Mouse (Mus musculus): ENCODE results near the gene T2.
"Not testable (repeated sequence)": the region's sequence is repeated elsewhere in the genome, so short reads cannot be mapped to it uniquely, and the experiment has no call there.

T2 gene

DNA sequence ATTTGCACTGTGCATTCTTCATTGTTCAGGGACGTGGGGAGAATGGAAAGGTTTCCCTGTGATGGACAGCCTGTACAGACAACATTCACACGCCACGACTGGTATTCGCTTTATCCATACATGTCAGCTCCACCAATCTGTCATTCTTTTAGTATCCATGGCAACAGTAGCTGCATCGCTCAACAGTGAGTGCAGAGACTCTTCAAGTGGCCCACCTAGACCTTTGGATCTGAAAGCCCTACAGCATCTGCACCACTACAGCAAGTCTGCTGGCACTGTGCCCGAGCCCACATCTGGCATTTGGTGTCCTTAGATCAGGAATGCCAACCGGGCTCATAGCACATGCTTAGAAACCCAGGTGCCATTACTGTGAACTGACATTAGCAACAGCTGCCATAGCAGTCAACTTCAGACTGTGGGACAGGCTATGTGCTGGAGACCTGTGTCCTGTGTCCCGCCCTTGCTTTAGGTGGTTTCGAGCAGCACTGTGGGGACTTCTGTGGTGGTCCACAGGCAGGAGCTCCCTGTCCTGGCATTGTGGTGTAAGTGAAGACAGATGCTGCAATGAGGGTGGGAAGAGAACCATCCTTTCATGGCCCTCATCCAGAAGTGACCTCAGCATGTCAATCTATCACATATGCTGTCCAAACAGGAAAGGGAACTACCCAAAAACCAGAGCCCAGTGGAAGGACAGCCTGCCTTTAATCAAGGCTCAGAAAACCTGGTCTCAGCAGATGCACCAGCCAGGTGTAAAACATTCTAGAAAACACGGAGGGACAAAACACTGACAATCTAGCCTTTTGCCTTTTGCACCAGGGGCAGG lies 5.7 kb downstream of the T2 start:
- DNase-seq (ENCODE audit: low read depth in 1 of 2, low spot score in 2 of 2) = no peak

DNA sequence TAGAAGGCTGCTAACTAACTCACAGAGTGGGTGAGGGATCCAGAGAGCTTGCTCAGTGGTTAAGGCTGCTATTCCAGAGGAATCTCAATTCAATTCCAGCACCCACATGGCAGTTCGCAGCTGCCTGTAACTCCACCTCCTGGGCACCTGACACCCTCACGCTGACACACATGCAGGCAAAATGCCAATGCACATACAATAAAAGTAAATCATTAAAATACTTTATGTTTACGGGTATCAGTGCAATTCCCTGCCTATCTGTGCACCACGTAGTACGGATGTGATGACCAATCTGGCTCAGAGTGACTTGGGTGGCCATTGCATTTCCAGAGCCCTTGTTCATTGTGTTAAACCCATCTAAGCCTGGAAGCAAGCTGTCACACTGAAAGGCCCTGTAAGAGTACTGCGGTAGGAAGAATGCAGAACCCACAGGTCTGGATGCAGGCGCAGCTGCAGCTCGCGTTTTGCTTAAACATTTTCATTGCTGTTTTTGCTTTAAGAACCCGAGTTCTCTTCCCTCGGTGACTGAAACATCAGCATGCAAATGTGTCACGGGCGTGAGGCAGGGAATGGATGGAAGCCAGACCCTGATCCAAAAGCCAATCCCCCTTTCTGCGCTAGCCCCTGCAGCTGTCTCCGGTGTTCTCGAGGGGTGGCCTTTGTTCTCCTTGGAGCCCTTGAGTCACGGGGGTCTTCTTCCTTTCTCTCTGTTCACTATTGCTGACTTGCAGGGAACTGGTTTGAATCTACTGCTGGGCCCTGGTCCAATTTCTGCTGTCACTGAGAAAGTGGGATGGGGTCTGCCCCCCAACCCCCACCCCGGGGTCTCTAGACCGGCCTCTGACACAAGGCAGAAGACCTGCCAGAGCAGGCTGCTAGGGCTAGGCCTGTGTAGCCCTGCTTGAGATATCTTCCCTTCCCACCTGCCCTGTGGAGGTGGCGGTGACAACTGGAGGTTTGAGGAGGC lies 12.0 kb downstream of the T2 start:
- DNase-seq (ENCODE audit: low read depth in 1 of 2, low spot score in 2 of 2) = no peak

DNA sequence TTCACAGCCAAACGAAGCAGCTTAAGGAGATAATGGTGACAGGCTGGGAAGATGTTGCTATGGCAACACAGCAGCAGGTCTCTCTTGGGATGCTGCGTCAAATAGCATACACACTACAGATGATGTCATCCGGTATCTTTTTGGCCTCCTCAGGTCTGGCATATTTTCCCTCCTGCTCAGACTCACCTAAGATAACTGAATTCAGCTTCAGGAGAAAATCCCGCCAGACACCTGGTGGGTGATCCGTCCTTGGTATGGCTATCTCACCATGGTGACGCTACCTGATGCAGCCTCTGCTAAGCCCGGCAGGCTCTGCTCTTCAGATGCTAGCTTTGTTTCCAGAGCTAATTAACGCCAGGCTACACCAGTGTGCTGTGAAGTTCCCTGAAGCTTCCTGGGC lies 12.8 kb downstream of the T2 start:
- no peak for DNase-seq (ENCODE audit: low read depth in 1 of 2, low spot score in 2 of 2)

DNA sequence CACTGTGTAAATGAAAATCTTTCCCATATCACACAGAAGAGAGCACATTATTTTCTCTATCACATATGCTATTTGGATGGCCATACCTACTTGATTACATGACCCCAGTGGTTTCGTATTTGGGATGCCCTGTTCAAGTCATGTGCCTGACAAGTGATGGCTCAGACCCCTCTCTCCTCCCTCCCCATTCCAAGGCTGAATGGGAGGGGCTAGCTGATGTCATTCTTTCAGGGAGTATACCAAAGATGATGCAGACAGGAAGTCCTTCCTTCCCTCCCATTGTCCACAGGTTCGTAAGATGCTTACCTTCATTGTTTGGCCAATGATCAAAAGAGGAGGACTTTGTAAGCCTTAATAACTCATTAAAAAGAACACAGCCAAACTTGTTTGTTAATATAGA lies 13.4 kb downstream of the T2 start:
- DNase-seq (ENCODE audit: low read depth in 1 of 2, low spot score in 2 of 2) = no peak

DNA sequence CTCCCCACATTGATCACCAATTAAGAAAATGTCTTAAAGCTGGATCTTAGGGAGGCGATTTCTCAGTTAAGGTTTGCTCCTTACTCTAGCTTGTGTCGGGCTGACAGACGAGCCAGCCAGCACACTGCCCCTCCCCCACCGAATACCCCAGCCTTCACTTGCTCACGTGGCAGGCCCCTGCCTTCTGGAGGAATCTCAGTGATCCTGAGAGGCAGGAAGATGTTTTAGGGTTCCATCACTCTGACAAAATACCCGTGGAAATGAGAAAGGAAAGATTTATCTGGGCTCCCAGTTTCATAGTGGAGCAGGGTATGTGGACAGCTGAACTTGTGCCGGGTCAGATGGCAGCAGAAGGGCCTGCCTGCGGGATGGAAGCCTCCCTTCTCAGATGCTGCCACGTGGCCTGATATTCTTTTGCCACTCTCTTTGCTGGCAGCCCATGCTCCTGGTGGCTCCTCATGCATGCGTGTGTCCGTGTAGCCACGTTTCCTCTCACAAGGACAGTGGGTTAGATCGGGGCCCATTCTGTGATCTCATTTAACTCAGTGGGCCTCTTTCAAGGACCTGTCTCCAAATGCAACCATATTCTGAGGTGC lies 14.9 kb downstream of the T2 start:
- DNase-seq (ENCODE audit: low read depth in 1 of 2, low spot score in 2 of 2) = no peak

DNA sequence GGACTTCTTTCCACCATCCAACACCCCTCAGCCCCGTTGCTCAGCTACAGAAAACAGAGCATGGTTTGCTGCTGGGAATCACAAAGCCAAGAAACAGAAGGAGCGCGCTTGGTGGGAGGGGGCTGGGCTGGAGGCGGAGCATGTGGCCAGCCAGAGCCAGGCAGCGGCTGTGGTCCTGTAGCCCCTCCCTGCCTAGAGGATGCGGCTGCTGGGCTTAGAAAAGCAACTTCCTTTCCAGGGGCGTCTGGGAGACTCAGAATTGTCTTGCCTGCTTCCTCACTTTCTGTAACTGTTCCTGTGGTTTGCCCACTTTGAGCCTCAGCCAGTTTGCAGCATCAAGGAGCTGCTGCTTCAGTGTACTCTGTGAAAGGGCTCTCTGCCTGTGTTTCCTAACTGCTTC lies 16.0 kb downstream of the T2 start:
- no peak for DNase-seq (ENCODE audit: low read depth in 1 of 2, low spot score in 2 of 2)

DNA sequence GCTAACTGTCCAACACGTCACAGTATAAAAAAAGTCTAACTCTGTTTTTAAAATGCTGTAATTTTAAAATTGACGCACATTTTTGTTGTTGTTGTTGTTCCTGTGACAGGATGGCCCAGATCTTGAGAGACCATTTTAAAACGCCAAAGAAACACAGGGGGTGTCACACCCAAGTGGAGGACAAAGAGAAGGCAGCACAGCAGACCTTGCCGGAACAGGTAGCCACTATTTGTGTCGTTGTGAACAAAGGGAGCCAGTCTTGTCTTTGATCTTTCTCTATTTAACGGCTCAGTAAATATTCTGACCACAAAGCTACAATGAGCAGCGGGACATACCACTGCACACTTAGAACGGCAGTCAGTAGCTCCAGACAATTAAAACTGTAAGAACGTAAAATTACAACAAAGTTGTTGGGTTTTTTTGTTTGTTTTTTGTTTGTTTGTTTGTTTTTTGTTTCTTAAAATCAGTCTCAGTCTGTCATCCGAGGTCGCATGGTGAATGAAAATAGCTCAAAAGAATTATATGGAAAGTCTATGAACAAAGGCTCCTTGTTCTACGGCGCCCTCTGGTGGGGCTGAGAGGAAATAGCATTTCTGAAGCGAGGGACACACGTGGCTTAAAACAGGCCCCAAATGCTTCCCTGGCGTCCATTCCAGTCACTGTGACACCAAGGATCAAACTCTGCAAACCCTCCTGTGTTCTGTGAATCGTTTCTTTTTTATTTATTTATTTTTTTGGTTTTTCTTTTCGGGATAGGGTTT lies 16.7 kb downstream of the T2 start:
- DNase-seq (ENCODE audit: low read depth in 1 of 2, low spot score in 2 of 2) = peak; percentile 33 to 49

DNA sequence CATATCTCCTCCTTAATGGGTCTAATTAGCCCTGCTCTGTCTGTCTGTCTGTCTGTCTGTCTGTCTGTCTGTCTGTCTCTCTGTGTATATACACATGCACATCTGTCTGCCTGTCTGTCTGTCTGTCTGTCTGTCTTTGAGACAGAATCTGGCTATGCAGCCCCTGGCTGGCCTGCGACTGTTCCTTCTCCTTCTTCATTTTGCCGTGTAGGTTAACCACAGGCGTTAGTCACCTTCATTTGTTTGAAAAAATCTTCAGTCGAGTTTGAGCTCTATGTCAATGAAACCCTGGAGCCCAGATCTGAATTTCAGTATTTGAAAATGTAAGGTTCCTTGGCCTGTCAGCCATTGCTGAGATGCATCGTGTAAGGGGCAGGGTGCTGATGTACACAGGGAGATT lies 21.5 kb downstream of the T2 start:
- no peak for DNase-seq (ENCODE audit: low read depth in 1 of 2, low spot score in 2 of 2)

DNA sequence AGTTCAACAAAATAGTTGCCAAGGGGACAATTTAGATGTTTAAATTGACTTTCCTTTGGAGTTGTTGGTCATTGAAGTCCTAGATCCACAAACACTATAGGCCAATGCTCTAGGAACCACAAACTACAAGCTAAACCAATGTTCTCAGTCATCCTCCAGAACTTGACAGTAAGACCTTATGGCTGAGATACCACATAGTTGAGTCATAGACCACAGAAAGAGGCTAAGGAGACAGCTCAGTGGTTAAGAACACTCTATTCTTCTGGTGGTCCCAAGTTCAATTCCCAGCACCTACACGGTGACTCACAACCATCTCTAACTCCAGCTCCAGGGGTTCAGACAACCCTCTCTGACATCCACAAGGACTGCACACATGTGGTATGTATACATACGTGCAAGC lies 29.6 kb downstream of the T2 start:
- DNase-seq (ENCODE audit: low read depth in 1 of 2, low spot score in 2 of 2) = no peak

DNA sequence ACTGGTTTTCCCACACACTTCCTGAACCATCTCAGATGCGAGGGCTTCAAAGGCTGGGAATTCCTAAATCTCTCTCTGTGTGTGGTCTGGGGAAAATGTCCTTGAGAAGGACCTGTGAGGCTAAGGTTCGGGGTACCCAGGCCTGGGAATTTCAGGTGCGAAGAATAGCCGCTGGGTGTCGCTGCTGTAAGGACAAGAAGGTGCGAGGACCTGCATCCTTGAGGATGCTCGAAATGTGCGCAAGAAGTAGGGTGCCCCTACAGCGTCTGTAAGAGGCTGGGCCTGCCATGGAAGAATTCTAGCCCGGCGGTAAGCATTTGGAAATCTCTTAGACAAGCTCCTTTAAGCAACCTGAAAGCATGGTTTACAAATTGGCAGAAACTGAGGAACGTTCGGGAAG lies 32.7 kb downstream of the T2 start:
- no peak for DNase-seq (ENCODE audit: low read depth in 1 of 2, low spot score in 2 of 2)

DNA sequence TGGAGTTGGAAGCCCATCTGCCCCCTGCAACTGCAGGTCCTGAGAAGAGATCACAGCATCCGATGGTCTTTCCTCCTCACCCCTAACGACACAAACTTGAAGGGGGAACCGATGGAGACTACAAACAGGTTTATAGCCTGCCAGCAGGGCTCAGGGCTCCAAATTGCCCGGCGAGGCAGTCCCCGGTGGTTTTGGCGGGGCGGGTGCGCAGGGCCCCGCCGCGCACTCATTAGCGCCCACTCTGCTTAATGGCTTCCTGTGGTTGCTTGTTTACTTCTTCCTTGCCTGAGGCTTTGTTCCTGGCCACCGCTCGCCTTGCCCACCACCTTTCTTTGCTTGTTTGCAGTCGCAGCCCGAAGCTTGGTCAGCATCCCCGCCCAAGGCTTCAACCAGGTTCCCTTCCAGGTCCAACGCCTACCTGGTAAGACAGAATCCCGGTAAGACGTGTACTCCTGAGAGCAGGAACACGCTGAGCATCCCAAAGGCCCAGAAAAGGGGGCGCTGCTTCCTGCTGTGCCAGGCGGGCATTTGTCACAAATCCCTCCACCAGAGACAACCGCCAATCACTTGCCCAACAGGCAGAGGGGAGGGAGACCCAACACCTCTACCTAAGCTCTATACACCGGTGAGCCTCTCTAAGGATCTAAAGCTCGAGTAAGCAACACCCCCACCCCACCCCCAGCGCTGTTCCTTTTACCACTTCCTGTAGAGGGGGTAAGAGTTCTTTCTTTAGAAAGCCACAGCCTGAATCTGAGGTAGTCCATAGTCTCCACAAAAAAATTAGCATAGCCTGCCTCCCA lies 33.4 kb downstream of the T2 start:
- DNase-seq (ENCODE audit: low read depth in 1 of 2, low spot score in 2 of 2) = no peak

DNA sequence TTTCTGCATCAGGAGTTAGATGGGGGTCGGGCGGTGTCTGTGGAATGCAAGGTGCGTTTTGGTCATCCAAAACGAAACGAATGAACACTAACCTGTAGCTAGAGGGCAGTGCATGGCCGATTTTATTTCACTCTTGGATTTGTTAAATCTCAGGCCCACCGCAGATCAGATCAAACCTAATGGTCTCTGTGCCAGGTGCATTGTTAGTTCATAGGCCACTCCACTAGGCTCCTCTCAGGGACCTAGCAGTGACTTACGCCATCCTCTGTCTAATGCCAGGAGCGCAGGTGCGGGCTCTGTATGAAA lies 34.0 kb downstream of the T2 start:
- DNase-seq (ENCODE audit: low read depth in 1 of 2, low spot score in 2 of 2) = no peak

DNA sequence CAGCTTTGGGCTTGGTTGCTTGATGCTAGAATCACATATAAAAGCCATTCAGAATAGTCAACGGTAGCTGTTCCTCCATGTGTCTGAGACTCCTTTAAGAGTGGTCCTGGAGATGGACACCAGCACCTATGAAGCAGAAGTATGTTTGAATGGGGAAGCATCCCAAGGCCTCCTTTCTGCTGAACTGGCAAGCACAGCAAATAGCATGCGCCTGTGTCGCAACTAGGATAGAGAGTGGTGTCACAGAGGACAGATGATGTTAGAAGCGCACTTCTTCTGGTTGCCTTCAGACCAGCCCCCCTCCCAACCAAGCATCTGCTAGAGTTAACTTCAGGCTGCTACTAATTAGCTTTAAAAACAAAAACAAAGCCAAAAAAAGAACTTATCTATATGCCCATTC lies 34.7 kb downstream of the T2 start:
- DNase-seq (ENCODE audit: low read depth in 1 of 2, low spot score in 2 of 2) = no peak

DNA sequence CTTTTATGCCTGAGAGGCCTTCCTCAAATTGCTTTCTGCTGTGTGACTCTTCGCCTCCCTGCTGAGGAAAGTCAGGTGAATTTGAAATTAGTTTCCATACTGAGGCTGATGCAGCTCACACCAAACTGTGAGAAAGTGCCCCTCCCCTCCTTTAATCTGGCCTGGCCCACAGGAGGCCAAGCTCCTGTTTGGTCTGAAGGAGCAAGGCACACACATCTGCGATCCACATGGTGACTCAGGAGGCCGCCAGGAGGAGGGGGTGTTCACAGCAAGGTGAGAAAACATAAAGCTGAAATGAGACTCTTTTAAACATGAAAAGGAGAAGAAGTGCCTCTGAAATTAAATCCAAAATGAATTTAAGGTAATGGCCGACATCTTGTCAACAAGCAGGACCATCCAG lies 40.6 kb downstream of the T2 start:
- no peak for DNase-seq (ENCODE audit: low read depth in 1 of 2, low spot score in 2 of 2)

DNA sequence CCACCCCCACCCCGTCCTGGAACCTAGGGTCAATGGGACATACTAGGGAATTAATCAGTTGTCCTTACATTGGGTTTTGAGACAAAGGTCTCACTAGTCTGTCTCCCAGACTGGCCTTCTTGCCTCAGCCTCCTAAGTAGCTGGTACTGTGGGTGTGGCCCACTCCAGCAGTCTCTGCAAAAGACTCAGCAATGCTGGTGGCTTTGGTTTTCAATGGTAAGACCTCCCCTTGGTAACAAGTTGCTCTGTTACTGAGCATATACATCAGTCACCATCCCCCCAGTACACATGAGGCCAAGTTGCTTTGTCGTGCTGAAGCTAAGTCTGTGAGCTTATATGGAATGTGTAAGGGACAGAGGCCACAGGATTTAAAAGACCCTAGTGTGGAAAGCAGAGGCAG lies 42.2 kb downstream of the T2 start:
- DNase-seq (ENCODE audit: low read depth in 1 of 2, low spot score in 2 of 2) = no peak

DNA sequence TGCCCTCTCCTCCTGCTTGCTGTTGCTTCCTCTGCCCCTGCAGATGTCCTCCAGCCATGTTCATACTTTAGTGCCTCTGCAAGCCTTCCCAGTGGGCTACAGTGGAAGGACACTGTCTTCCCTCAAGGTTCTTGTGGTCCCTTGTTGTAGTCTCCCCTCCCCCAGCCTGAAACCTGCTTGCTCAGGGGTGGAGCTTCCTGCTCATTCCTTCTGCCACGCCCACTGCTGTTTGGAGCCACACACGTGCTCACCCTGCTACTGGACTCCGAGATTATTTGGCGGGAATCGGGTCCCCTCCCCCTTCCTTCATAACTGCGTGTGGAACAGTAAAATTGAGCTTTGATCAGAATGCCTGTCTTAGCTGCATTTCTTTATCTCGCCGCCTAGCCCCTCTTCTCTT lies 48.1 kb downstream of the T2 start:
- not testable (repeated sequence) for DNase-seq (ENCODE audit: low read depth in 1 of 2, low spot score in 2 of 2)

DNA sequence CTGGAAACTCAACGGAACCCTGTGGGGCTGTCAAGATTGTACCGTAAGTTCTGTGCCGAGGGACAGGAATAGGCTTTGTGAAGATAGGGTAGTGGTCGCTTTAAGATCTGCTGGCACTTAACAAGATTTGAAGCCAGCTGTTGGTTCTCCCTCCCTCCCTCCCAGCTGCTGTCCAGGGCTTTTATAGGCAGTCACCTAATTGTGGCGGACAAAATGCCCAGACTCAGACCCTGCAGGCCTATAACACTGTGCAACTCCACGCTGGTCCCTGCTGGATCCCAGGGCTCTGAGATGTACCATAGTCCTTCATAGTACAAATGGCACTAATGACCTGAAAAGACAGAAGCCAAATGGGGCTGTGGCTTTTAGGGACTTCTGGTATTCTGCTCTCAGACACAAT lies 50.5 kb downstream of the T2 start:
- no peak for DNase-seq (ENCODE audit: low read depth in 1 of 2, low spot score in 2 of 2)

DNA sequence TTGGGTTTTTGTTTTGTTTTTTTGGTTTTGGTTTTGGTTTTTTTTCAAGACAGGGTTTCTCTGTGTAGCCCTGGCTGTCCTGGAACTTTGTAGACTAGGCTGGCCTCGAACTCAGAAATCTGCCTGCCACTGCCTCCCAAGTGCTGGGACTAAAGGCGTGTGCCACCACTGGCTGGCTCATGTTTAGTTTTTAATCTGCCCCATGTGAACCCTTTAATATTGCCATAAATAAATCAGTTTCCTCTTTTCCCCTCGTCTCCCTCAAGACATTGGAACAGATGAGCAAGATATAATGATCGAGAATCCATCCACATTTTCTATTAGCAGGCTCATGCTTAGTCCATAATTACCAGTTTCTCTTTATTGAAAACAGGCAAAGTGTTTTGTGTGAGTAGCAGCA lies 52.2 kb downstream of the T2 start:
- not testable (repeated sequence) for DNase-seq (ENCODE audit: low read depth in 1 of 2, low spot score in 2 of 2)

DNA sequence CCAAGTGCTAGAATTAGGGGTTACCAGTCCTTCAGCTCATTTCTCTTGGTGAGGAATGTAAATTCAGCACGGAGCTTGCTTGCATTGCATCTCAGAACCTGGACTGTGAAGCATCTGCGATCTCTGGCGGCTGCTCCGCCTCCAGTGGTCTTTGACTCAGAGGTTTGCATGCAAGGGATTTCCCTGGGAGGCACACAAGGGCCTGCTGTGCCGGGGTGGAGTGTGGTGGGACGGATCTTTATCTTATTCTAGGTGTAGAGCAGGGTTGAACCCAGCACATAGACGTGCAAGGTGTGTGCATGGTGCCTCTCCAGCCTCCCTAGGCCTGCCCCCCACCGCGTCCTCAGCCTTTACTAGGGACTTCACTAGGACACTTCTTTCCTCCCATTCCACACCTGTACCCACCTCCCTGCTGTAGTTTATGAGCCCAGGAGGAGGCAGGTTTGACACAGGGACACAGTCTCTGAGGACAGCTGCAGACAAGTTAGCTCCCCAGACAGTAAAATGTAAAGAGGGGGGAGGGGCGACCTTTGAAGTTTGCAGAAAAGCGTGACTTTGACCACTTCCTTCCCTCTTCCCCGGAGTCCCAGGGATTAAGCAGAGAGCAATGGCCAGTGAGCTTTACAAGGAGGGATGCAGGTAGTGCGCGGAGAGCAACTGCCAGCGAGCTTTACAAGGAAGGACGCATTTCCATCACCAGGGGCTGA lies 53.0 kb downstream of the T2 start:
- DNase-seq (ENCODE audit: low read depth in 1 of 2, low spot score in 2 of 2) = no peak

DNA sequence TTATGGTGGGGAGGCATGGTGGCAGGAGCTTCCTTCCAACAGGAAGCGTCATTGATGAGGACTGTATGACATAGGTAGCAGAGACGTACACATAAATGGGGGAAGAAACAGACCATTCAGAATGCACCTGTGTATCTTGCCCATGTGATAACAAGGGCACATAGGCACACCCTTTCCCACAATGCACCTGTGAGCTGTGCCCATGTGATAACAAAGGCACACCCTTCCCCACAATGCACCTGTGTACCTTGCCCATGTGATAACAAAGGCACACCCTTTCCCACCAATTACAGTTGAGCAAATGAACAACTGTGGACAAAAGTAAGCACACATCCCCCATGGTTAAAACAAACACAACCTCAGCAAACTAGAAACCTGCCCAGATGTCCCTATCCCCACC lies 54.5 kb downstream of the T2 start:
- DNase-seq (ENCODE audit: low read depth in 1 of 2, low spot score in 2 of 2) = no peak
